Mouse (Mus musculus) megakaryocyte, embryonic 14.5 days (primary cell): ENCODE measurements at regions not wholly inside any gene's neighbourhood (a gene's known extent, or its start where the extent isn't known, plus 50 kb on each side); places are given as distances from the start of the nearest gene placed in this dataset.

Experiments
- FLI1 ChIP-seq: IDR thresholded peaks from 2 replicates; pipeline ENCODE4 v1.6.1; 2012; ENCODE audit warnings: low read length, inconsistent platforms, mixed read lengths
- GATA1 ChIP-seq: IDR thresholded peaks from 3 replicates; pipeline ENCODE4 v1.6.1; 2012; ENCODE audit warnings: mixed read lengths, low read length, inconsistent platforms, borderline replicate concordance

DNA sequence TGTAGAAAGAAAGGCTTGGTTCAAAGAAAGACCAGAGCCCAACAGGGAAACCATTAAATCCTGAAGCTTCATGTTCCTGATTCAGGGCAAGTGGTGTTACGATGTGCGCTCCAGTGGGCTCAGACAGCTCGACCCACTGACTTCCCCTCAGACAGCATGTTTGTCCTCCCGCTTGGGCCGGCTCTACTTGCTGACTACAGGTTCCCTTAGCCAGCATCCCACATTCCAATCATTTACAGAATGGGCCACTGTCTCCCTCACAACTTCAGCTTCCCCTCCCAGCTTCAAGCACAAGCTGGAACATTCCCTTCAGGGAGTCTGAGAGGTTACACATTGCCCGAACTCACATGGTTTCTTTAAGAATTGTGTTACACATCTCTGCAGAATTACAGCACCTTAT lies 372.7 kb upstream of the Cdh4 start:
- TF ChIP-seq GATA1 (no peak), FLI1 (no peak)
